Mouse (Mus musculus) thymus, adult 18-20 months (tissue): ENCODE data around the gene Eif1.
"Not testable (repeated sequence)": the region's sequence is repeated elsewhere in the genome, so short reads cannot be mapped to it uniquely, and the experiment has no call there.

ENCODE experiments used
- DNase-seq, 2 experiments: peaks; one replicate each; pipeline ENCODE4 v3.0.0; 2022; ENCODE audit warnings: mixed read lengths in 2 of 2

Gene Eif1

GRCm38 (mm10) chr11:100313424-100313823, 6.3 kb upstream of the Eif1 start:
- DNase-seq, result no peak

- DNase-seq, result no peak
These were observed 4.2 kb upstream of the Eif1 start for GRCm38 (mm10) chr11:100315439-100315838.

GRCm38 (mm10) chr11:100317826-100318380, 1.8 kb upstream of the Eif1 start:
- no peak for DNase-seq

GRCm38 (mm10) chr11:100318529-100319451, 895 bp upstream of the Eif1 start:
- peak in 1 of 2 experiments; percentile 32 for DNase-seq

- peak; percentile 94 to 95 for DNase-seq
These were observed 516 bp downstream of the Eif1 start for GRCm38 (mm10) chr11:100320172-100320630.

- not testable (repeated sequence) for DNase-seq
These were observed 1.2 kb downstream of the Eif1 start for GRCm38 (mm10) chr11:100320701-100321410.

GRCm38 (mm10) chr11:100321479-100322305, 2.0 kb downstream of the Eif1 start:
- DNase-seq, result not testable (repeated sequence)

GRCm38 (mm10) chr11:100322591-100323258, 3.0 kb downstream of the Eif1 start:
- DNase-seq, result no peak

GRCm38 (mm10) chr11:100323578-100323977, 3.9 kb downstream of the Eif1 start:
- peak in 1 of 2 experiments; percentile 18 for DNase-seq

- no peak for DNase-seq
These were observed 5.5 kb downstream of the Eif1 start for GRCm38 (mm10) chr11:100325062-100325629.

GRCm38 (mm10) chr11:100327316-100327715, 7.6 kb downstream of the Eif1 start:
- DNase-seq, result no peak

GRCm38 (mm10) chr11:100327761-100328160, 8.1 kb downstream of the Eif1 start:
- DNase-seq, result no peak

GRCm38 (mm10) chr11:100330235-100330634, 10.6 kb downstream of the Eif1 start:
- DNase-seq, result no peak

- DNase-seq, result not testable (repeated sequence)
These were observed 11.2 kb downstream of the Eif1 start for GRCm38 (mm10) chr11:100330816-100331375.

- DNase-seq, result no peak
These were observed 13.3 kb downstream of the Eif1 start for GRCm38 (mm10) chr11:100332766-100333515.

GRCm38 (mm10) chr11:100333944-100334457, 14.3 kb downstream of the Eif1 start, which contains the start of gene Gast:
TSS of gene Gast (plus strand) at chr11:100334407.
- no peak for DNase-seq

- DNase-seq, result no peak
These were observed 16.0 kb downstream of the Eif1 start for GRCm38 (mm10) chr11:100335731-100336130.

- no peak for DNase-seq
These were observed 24.6 kb downstream of the Eif1 start for GRCm38 (mm10) chr11:100344269-100344668.

- no peak for DNase-seq
These were observed 32.6 kb downstream of the Eif1 start for GRCm38 (mm10) chr11:100352076-100352857.
